Mouse (Mus musculus) cerebellum, adult 8-10 months (tissue): ENCODE measurements at regions not wholly inside any gene's neighbourhood (a gene's known extent, or its start where the extent isn't known, plus 50 kb on each side); places are given as distances from the start of the nearest gene placed in this dataset.
A peak's percentile ranks its signal among the peaks of the same experiment; 100 is the strongest.
"Not testable (repeated sequence)": the region's sequence is repeated elsewhere in the genome, so short reads cannot be mapped to it uniquely, and the experiment has no call there.

Experiments used
- DNase-seq: peaks from one replicate; pipeline ENCODE4 v3.0.0; 2022

DNA sequence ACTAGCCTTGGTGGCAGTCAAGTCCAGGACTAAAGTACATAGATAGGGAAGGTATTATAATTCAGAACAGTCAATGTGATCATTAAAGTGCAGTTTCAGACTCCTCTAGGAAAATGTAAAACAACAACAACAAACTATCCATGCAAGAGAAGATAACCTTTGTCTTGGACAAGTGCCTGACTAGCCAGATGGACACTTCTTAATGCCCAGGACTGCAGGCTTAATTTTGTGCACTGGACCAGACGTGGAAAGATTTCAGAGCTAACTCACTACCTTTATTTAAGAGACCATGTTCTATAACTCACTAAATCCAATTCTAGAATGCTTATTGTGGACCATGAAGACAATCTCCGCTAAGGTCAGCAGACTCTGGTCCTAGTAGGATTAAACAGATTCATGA lies 215.6 kb upstream of the Stxbp5 start:
- peak; percentile 19 for DNase-seq

DNA sequence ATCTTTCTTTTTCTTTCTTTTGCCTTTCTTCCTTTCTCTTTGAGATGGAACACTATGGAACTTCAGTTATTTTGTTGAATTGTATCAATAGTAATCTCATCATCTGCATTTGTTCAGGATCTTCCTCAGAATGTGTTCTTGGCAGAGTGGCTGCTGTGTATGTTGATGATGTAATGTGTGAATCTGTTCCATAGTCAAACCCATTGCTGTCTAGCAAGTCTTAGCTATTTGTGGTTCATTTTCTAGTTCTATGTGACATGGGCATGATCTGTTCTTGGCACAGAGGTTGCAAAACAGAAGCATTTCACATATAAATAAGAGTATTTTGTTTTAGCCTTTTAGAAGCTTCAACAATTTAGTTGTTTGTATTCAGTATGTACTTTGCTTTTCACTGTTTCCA lies 212.4 kb upstream of the Stxbp5 start:
- DNase-seq: no peak

DNA sequence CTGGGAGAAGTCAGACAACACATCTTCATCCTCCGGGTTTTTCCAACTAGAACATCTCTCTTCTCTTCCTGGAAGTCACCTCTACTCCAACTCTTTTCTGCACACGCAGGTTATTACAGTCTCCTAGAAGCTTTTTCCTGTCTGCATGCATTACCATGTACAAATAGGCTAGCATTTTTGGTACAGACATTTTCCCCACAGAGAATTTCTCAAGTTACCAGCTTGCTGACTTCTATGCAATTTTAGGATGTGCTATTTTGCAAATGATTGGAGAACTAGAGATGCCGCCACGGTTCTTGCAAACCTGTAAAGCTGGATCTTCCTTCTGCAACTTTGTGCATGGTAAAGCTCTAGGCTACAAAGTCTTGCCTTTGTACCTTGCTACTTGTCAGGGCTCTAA lies 210.2 kb upstream of the Stxbp5 start:
- DNase-seq: no peak

DNA sequence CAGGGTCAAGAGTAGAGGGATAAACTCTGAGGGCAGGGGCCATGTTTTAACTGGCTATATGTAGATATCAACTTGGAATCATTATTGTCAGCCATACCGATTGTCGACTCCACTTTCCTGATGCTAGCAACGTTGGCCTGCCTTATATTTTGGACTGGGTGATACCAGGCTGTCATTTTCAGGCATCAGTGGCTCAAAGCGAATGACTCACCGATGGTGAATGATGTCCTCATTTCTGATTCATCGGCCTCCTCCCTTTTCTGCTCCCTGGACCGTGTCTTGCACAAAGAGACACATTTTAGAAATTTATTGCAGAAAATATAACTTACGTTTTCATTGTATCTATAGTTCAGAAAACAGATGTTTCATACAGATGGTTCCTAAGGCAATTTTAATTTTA lies 209.0 kb upstream of the Stxbp5 start:
- DNase-seq: no peak

DNA sequence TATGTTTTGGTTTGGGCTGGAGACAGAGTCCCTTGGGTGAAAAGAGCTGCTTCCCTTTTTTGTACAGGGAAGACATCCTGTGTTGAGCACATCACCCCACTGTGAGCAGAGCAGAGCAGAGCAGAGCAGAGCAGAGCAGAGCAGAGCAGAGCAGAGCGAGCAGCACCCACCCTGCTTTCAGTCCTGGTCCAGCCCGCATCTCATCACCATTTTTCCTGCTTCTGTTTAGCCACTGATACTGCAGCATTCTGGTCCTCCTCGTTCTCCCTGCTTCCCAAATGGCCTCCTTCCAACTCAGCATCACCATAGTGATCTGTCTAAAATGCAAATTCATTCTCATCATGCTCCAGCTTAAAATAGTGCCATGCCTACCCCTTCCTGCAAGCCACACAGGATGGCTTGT lies 206.2 kb upstream of the Stxbp5 start:
- DNase-seq: peak; percentile 23

DNA sequence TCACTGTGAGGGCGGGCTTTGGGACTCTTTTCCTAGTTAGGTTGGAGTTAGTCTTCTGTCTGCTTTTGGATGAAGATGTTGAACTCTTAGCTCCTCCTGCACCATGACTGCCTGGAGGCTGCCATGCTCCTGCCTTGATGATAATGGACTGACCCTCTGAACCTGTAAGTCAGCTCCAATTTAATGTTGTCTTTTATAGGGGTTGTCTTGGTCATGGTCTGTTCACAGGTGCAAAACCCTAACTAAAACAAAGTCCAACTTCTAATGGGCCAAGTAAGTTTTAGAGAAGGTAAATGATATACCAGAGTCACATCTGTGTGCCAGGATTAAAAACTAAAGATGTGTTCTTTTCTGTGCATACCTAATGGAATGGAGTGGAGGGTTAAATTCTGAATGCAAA lies 205.8 kb upstream of the Stxbp5 start:
- DNase-seq: no peak

DNA sequence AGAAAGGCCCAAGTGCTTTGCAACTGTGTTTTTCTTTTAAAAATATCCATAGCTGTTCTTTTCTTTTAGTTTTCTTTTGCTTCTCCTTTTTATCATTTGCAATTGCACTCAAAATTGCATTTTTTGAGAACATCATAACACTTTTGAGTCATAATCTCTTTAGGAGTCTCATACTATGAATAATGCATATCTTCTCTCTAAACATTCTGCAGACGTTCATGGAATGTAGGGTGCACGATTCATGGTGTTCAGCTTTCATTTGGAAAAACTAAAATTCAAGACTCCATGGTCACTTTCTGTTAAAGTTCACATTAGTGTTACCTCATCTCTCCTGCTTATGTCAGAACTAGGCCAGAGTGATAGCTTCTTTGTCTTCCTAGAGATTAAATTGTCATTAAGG lies 200.8 kb upstream of the Stxbp5 start:
- no peak for DNase-seq

DNA sequence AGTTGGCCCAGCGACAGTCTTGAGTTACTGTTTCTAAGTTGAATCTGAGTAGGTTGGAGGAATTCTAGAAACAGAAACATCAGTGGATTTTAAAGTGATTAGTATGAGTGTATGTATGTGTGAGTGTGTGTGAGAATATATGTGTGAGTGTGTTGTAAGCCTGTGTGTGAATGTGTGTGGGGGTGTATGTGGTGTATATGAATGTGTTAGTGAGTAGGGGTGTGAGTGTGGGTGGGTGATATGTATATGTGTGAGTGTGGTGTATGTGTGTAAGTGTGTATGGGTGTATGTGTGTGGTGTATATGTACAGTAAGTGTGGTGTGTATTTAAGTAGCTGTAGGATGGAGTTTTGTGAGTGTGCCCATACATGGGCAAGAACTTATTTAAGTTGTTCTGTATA lies 197.6 kb upstream of the Stxbp5 start:
- no peak for DNase-seq

DNA sequence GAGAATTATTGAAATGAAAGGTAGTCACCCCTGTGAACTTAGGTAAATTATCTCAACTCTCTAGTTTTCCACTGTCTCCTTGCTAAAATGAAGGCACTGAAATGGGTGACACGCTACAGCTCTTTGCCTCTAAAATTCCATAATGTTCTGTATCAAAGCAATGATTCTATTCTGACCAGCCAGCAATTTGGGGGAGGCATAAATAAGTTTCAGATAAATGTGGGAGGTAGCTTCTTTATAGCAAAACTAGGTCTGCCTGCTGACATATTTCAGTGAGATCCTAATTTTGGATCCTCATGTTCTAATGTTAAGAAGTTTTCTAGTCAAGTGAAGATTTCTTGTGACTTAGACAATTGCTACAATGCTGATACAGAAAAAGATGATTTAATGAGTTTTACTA lies 193.2 kb upstream of the Stxbp5 start:
- DNase-seq: no peak

DNA sequence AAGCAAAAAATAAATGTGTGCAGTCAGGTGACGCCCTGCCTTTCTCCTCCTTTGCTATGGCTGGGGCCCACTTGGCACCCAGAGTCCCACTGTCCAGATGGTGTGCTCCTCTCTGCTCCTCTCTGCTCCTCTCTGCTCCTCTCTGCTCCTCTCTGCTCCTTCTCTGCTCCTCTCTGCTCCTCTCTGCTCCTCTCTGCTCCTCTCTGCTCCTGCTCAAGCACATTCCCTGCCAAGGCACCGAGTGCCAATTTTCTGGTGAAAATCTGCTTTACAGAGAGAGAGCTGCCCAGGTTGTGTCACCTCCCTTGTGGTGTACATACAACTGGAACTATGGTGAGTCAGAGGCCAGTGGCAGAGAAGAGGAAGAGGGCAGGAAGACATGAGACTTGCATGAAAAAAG lies 192.8 kb upstream of the Stxbp5 start:
- peak; percentile 64 for DNase-seq

DNA sequence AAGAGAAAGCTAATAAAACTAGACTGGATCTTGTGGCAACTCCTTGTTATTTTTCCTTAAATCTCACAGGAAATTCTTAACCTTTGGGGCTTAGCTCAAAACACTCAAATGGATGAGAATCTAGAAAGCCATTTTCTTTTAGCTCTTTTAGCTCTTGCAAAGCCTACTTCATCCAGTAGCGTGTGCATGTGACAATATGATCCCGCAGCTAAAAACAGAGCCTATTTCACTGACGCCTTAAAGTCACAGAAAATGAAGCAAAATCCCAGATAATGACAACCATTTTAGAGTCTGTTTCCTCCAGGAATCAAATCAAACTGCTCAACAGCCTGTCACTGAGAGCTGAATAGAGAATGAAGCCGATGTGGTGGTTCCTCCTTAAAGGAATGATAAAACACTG lies 185.1 kb upstream of the Stxbp5 start:
- DNase-seq: no peak

DNA sequence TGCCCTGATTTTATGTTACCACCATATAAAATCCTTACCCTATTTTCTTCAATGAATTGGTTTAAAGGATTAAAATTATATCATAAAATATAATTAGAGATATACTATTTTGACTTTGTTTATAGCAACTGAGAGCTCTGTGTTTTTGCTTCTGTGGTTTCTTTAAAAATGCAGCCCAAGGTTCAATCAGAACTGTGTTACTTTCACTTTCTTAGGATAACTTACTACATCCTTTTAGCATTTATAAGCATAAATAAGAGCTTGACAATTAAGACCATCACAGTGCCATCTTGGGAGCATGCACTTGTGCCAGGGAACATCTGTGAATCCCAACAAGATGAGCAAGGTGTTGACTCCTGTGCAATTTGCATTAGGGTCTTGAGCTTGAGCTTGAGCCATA lies 169.3 kb upstream of the Stxbp5 start:
- no peak for DNase-seq

DNA sequence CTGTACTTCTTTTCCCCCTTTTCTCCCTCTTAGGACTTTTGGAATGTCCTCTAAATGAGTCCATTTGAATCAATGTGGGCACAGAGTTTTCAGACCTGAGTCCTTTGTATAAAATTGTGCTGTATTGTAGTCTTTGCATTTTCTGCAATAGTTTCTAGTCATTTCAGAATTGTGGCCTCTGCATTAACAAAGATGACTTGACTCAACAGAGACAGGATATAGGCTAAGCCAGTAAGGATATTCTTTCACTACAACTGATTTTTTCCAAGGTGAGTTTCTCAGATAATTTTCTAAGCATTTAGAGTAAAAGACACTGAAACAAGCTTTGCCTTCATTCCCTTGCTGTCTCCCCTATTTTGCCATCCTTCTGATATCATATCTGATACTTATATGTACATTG lies 168.8 kb upstream of the Stxbp5 start:
- DNase-seq: not testable (repeated sequence)

DNA sequence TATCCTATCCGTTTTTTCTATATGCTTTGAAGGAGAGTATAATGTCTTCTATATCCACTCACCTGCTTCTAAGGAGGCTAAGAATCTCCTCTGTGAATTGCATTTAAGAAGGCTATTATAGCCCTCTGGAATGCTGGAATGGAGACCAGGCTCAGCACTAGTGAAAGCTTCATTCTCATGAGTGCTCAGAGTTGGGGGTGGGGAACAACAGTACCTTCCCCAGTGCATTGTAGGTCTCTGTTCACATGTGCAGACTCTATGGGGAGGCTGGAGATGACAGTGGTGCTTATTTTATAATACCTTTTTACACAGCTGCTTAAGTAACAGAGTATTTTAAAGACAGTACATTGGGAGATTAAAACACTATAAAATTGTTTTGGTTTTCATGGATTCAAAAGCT lies 145.9 kb upstream of the Stxbp5 start:
- DNase-seq: no peak

DNA sequence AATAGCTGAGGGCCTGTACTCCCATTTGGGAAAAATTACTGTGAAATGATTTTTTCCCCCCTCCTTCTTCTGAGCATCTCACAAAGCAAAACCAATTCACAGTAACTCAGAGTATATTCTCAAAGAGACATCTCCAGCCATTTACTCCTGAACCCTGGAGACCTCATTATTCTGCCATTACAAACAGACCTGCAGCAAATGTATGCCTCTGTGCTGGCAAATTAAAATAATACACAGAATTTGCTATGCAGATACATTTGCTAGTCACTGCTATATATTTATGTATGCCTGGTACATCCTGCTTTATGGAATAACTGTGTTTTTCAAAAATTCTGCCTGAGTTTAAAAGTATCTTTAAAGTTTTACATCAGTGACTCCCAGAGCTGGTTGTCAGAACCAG lies 145.4 kb upstream of the Stxbp5 start:
- DNase-seq: no peak

DNA sequence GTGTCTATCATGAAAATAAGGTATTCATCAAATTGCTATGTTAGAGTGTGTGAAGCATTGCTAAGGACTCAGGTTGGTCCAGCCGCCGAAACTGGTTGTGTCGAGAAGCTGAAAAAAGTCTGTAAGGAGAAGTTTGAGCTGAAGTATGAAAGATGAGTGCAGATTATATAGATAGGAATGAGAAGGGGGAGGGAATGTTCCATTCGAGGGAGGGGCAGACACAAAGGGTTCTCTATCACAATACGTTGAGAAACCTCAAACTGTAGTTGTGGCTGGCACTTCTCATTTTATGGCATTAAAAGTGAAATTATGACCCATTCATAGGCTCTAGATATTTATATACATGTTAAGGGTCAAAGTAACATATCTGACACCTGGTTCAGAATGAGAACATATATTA lies 108.4 kb upstream of the Stxbp5 start:
- no peak for DNase-seq

DNA sequence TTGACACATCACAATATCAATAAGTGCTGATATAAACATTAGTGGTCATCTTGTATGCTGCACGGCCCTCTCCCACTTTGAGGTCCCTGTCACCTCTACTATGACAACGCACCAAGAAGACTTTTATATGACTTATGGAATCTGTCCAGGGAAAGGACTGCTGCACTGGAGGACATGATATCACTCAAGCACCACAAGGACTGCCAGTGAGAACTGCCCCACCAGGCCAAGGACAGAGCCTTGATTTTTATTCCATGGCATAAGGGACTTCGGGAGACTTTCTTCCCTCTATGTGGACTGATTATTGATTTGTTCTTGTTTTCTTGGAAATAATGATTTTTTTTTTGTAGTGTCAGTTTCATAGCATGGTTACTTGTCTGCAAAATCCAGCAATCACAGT lies 97.7 kb upstream of the Stxbp5 start:
- DNase-seq: no peak

DNA sequence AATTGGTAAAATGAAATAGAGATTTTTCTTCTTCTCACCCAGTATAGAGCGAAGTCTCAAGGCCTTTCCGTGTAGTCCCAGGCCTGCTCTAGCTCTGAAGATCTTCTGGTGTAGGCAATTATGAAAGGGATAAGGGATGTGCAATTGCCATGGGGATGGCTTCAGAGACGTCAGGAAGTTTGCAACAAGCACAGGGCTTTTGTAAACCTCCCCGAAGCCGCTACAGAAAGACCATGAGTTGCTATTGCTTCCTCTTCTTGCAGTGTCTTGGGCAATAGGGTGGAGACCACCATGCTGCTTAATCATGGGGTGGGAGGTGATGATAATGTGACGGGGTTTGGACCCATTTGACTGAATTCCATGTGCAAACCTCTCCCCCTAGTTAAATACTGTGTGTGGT lies 95.3 kb upstream of the Stxbp5 start:
- DNase-seq: no peak

DNA sequence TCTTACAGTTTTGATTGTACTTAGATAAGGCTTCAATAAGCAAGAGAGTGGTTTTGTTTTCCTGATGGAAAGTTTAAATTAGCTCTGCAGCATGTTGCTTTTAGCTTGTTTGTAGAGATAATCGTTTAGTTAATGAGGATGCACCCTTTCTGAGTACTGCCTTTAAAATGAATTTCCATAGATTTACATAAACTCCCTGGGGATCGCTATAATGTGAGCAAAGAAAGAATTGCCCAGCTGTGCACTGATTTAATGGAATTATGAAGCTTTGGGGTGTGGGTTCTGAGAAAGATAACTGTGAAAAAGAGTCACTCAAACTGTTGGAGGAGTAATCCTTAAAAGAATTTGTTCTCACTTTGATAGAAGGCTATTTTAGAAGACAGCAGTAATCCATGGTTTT lies 91.9 kb upstream of the Stxbp5 start:
- no peak for DNase-seq

DNA sequence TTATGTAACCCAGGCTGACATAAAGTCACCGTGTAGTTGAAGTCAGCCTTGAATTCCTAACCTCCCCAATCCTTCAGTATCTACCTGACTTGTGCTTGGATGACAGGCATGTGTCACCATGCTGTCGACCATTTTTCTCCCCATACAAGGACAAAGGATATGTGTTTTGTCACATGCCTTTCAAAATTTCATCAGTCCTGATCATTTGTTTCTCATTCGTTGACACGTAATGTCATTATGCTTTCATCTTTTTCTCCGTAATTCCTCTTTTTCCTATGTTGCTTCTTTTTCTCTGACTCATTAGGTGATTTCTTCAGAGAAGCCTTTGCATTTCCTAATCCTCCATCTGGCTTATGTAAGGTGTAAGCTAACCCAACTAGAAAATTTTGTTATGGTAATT lies 84.5 kb upstream of the Stxbp5 start:
- no peak for DNase-seq

DNA sequence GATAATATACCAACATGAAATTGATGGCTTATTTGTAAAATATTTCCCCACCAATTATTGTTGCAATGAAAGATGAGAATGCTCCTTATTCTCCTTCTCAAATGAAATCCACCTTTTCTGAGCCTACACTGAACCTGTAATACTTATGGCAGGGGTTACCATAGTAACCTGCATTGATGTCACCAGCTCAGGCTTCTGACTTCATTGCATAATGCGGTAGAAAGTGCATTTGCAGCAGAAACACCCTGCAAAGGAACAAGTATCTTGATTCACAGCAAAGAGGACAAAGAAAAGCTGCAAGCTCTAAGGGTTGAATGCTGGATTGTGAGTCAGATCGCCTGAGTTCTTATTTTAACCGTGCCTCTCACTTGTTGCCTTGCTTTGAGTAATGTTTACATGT lies 75.5 kb upstream of the Stxbp5 start:
- DNase-seq: no peak
